Mouse (Mus musculus): ENCODE results near the gene Dcst2.

Gene Dcst2

GRCm38 (mm10) chr3:89388901-89389740 lies 27.3 kb downstream of the Dcst2 start:
- DNase-seq = peak; percentile 40 to 60

GRCm38 (mm10) chr3:89390111-89390515 lies 28.3 kb downstream of the Dcst2 start:
- no peak for DNase-seq

- DNase-seq = peak; percentile 37 to 66
These were observed 29.2 kb downstream of the Dcst2 start for GRCm38 (mm10) chr3:89390699-89391662.

GRCm38 (mm10) chr3:89391663-89392511 lies 30.1 kb downstream of the Dcst2 start:
- DNase-seq = peak in 1 of 2 experiments; percentile 35

DNA sequence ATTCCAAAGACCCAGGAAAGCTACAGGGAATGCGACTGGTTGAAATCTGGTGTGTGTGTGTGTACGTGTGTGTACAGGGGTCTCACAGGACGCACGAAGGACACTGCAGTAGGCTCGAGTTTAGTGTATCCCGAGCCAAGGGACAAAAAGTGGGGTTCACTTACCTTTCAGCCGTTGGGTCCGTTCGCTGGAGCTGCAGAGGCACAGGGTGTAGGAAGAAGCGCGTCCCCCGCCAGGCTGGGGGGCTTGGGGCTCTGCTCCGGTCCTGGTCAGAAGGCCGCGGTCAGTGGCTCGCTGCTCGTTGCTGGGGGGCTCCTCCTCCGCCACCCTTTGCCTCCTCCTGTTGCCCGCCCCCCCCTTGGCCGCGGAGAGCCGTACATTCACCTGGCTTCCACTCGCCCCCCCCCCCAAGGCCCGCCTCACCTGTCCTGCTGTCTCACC lies 31.1 kb downstream of the Dcst2 start:
- DNase-seq = no peak

GRCm38 (mm10) chr3:89393605-89394004 lies 31.8 kb downstream of the Dcst2 start:
- DNase-seq = peak; percentile 68 to 80

- DNase-seq = no peak
These were observed 32.5 kb downstream of the Dcst2 start, which contains the start of gene Zbtb7b for GRCm38 (mm10) chr3:89394006-89394893. Zbtb7b (minus strand) TSS chr3:89394776.

GRCm38 (mm10) chr3:89394894-89395256 lies 33.1 kb downstream of the Dcst2 start:
- no peak for DNase-seq

DNA sequence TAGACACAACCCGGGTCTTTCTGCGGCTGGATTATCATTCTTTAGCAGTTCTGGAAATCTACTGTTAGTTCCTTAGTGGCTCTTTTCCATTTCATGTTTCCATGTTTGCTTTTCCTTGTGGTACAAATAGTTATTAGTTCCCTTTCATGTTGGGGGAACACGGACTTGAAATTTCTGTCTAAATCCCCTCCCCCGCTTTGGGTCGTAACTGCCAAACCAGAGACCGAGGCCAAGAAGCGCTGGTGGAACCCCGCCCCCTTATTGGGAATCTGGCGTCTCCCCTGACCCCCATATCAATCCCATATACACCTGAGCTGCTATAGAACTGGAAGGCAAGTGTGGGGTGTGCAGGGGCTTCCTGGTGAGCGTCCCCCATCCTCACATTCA lies 33.6 kb downstream of the Dcst2 start:
- DNase-seq = no peak

DNA sequence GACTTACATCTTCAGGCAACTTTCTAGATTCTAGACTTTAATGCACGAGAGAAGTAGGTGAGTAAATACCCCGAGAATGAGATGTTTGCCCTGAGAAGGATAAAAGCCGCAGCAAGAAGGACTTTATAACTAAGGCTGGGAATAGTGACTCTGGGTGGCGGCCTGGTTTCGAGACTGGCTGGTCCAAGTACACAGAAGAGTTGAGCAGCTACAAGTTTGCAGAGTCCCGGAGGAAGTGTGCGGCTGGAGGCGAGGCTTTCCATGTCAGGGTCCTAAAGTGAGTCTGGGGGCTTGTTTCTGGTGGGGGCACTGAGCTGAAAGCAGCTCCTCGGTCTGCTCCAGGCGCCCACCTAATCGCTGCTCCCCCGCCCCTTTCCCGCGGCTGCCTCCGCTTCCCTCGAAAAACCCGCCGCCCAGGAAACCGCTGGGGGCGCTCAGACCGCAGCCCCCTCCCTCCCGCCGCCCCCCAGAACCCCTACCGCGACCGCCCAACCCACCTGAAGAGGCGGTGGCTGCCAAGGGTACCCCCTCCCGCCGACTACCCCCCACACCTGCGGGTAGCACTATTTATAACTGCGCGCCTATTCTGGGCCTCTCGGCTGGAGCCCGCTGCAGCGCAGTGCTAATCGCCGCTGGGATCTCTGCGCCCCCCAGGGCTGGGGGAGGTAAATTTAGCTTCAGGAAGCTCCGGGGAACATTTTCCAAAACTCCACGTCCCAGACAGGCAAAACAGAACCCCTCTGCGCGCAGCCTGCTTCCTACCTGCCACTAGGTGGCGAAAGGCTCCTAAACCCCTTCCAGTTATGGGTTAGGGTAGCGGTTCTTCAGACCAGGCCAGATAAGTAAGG lies 34.3 kb downstream of the Dcst2 start:
- DNase-seq = peak; percentile 76 to 88

DNA sequence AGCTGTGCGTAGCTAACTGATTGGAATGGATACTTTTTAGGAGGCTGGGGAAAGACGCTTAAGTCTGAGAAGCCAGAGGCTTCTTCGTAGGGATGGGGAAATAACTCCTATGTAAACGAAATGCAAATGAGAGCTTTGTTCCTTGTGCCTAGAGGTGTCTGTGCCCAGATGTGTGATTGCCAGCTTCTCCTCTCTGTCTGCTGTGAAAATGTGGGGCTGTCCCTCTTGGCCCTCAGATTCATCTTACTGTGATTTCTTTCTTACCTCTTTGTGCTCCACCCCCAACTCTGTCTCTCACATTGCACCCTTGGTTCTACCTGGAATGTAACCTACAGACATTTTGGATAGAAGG lies 34.9 kb downstream of the Dcst2 start:
- DNase-seq = no peak

DNA sequence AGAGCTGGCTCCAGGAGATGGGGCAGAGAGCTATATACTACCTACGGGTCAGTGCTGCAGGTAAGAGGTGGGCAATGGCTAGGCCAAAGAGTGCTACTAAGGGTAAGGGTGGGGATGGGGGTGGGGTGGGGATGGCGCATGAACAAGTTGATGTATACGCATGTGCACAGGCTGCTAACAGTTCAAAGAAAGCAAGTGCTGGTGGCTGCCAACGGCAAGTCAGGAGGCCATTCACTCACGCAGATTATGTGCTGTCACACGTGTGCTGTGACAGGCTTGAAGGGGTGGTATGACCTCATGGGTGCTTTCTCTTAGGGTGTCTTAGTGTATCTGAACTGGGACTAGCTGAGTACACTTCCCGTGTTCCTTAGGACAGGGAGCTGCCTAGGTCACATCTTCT lies 39.6 kb downstream of the Dcst2 start:
- no peak for DNase-seq

- no peak for DNase-seq
These were observed 40.9 kb downstream of the Dcst2 start, which contains the start of gene Lenep for GRCm38 (mm10) chr3:89402693-89403092. Lenep (minus strand) TSS chr3:89402793.

- DNase-seq = no peak
These were observed 45.1 kb downstream of the Dcst2 start for GRCm38 (mm10) chr3:89406887-89407286.

GRCm38 (mm10) chr3:89408448-89408847 lies 46.7 kb downstream of the Dcst2 start:
- DNase-seq = no peak

DNA sequence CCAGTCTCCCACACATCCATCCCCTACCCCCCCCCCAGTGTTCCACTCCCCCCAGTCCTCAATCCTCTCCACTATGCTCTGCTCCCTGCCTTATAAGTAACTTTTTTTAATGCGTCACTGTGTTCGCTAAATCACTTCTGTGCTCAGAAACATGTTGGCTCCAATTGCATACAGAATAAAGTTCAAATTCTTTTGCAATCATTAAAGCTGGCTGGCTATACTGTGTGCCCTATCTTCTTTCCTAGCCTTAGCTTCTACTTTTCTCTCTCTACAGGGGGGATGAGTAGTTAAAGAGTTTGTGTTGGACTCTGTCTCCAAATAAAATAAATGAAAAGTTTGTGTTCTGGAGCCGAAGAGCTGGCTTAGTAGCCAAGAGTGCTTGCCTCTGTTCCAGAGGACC lies 47.9 kb downstream of the Dcst2 start:
- no peak for DNase-seq

- no peak for DNase-seq
These were observed 49.1 kb downstream of the Dcst2 start for GRCm38 (mm10) chr3:89410864-89411263.

DNA sequence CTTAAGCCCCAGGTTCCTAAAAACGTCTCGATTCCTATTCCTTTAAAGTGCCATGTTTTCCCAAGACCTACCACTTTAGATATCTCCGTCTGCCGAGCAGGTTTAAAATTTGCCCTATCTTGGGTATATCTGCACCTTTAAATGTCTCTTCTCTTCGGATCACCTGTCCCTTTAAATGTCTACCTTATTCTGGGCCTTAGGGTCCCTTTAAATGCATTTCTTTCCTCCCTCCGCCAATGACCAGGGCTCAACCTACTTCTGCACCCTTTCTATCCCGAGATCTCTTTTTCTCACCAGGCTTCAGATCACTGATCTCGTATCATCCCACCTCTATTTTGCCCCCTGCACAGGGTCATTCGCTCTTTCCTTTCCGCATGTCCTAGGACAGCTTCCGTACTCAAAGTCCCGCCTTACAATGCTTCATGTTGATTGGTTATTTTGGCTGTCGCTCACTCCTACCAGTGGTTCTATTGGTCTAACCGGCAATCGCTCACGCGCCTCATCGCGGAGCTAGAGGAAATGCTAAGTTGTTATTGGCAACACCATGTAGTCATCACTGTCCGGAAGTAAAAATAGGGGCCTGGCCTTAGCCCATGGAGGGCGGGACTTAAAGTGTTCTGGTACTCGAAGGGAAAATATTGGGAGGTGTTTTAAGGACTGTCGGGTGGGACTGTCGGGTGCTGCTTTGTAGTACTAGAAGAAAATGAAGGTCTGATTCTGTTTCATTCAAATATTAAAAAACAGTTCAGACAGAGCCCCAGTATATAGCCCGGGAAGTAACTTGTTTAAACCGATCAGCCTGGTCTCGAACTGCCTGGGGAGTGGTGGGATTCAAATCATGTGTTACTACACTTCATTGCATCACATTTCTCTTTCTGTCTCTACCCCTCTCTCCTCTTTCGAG lies 50.0 kb downstream of the Dcst2 start, which contains the start of gene Flad1:
Gene Flad1, minus strand, starts transcription at position 381 of the 904 bp plus-strand sequence.
- DNase-seq = peak; percentile 96 to 98

DNA sequence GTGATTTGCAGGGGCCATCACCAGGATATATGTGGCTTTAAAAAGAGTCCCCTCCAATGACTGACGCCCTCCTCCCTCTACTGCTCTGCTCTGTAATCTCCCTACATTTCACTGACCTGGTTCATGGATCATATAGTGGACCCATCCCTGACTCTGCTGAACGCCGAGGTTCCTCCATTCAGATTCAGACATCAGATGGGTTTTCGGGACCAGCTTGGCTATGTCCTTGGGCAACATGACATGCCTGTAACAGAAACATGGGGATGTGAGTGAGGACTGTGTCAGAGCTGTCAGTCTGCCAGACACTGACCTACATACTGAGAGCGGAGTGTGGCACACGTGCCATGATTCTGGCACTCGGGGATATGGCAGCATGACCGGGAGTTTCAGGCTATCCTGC lies 54.4 kb downstream of the Dcst2 start:
- DNase-seq = no peak
